Mouse (Mus musculus): Measurements from ENCODE around the gene Calcrl.
"Not testable (repeated sequence)": the region's sequence is repeated elsewhere in the genome, so short reads cannot be mapped to it uniquely, and the experiment has no call there.

The Calcrl gene

DNA sequence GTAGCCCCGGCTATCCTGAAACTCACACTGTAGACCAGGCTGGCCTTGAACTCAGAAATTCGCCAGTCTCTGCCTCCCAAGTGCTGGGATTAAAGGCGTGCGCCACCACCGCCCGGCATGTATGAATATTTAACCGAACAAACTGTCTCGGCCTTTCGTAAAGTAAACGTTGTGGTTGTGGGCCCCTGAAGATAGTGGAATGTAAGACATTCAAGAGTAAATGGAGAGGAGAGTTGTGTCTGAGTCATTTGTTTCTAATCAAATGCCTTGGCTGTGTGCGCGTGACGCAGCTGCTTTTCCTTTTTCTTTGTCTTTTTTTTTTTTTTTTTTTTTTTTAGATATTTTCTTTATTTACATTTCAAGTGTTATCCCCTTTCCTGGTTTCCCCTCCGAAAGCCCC, 36.7 kb downstream of the Calcrl start:
- DNase-seq (ENCODE audit: low spot score) = not testable (repeated sequence)

DNA sequence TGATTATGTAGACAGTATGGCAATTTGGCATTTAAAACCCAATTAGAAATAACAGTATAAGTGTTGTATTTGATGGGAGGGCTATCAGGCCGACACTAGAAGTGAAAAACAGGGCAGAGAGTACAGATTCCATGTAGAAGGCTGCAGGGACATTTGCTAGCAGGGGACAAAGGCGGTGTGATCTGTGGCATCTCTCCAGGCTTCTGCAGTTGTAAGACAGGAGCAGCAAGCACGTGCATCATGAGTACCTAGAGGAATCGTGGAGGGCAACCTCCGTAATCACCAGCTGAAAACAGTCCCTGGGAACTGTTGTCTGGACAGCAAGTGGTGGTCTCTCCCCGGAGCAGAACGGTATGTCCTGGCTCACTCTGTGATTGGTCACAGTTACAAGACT, 37.2 kb downstream of the Calcrl start:
- no peak for DNase-seq (ENCODE audit: low spot score)

- DNase-seq (ENCODE audit: low spot score) = no peak
Measured at GRCm38 (mm10) chr2:84387394-84388022, 37.7 kb downstream of the Calcrl start.

DNA sequence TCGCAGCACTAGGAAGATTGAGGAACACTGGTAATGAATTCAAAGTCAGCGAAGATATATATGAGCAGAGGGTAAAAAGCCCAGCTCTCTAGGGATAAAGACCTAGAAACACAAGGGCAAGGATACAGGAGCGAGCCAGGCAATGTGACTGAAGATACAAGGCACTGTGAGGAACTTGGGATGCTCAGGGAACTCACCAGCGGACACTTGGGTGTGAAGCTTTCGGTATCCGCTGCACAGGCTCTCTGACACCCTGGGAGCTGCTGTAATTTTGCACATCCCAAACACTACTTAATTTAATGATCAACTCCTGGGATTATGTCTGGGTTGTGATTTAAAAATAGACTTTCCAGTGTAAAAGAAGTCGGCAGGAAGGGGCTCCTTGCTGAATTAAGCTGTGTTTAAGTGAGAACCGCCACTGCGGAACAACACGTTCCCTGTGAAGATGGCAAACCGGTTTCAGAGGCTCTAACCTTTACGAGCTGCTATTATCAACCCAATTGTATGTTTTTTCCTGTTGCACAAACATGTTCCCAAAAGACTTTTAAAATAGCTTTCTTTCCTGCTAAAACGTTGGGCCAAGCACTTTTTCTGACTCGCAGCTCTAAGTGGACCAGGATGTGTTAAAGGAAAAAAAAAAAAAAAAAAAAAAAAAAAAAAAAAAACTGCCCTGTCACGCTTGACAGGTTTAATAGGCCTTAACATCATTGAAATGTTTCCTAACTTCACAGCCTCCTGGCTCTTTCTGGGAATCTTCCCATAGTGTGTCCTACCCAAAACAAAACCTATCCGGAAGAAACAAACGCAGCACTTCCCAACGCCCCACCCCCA, 38.4 kb downstream of the Calcrl start:
- DNase-seq (ENCODE audit: low spot score) = no peak

DNA sequence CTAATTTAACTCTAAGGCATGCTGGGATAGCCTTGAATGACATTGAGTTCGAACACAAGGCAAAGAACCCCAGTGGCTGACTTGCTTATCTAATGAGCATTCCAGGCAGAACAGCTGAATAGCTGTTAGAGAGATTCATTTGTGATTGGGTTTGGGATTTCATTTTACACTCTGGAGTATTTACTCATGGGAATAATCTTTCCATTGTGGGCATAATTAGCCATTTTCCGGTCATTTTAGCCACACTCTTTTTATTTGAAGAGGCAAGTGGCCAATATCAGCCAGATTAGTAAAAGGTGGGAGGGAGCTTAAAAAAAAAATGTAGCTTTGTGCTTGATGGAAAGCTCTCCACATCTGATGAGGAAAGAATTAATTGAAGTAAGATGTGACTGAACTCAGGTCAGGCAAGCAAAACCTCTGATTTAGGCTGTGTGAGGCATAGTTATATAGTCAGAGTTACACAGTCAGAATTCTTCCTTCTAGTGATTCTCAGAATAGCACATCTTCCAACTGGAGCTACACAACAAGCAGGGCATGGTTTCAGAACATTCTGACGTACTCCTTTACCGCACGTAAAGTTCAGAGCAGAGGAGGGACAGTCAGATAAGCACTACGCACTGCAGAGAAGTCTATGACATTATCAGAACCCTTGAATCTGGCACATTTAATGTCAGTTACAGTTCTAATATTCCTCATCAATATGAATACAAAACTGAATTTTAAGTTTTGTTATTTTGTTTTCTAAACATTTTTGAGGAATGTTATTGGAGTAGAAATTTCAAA, 40.1 kb downstream of the Calcrl start:
- DNase-seq (ENCODE audit: low spot score) = no peak

DNA sequence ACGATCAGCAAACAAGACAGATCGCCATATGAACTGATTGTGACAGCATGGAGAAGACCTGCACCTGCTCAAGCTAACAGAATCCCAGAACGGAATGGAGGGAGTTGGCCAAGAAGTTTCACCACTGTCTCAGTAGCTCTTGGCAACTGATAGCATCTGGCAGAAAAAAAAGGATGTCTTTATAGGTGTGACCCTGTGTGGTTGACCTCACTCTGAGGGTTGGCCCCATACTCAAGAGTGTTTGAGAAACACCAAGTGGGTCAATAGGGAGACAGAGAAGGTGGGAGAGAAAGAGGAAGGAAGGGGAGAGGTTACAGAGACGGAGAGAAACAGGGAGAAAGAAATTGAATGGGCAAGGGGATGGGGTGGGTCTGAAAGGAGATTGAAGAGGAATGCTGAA, 41.4 kb downstream of the Calcrl start:
- no peak for DNase-seq (ENCODE audit: low spot score)

DNA sequence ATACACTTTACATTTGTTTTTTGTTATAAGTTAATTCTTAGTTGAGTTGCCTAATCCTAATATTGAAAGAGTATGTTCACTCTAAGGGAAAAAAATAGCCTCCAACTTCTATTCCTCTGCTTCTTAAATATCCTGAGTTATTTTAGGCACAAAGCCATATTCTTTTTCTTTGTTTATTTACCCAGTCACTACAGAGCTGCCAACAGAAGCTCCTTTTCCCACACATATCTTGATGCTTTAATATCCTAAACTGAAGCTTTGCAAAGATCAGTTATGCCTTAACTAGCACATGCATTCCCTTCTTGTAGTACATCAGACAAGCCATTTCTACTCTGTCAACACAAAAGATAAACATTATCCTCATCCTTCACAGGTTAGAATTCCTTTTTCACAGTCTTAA, 42.7 kb downstream of the Calcrl start:
- no peak for DNase-seq (ENCODE audit: low spot score)

DNA sequence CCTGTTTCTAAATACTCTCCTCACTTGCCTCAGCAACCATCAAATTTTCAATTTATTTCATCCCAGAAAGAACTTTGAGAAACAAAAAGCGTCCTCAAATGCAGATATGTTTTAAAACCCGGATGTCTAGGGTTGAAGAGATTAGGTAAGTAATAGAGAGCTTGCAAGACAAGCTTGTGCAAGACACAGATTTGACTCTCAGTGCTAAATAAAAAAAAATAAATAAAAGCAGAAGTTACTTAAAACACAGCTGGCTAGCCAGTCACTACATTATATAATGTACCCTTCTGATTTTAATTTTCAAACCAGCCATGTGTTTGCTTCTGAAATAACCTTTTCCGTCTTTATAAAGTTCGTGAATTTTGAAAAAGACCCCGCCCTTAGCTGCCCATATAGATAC, 43.2 kb downstream of the Calcrl start:
- DNase-seq (ENCODE audit: low spot score) = no peak

- DNase-seq (ENCODE audit: low spot score) = no peak
Measured at GRCm38 (mm10) chr2:84380816-84381215, 44.4 kb downstream of the Calcrl start.

DNA sequence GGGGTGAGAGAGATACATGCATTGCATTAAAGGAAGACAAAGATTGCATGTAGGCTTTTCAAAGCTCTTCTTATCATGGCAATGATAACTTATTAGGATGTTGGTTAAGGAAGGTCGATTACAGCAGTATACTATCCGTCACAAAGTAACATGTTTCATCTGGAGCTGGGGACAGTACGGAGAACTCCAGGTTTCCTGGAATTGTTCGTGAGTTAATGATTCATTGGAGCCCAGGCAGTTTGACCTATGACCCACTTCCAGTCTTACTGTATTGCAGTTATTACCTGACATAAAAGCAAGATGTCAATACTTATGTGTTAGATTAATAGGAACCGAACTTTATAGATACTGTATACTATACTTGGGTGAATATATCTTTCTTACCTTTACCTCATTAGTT, 46.5 kb downstream of the Calcrl start:
- DNase-seq (ENCODE audit: low spot score) = no peak

- no peak for DNase-seq (ENCODE audit: low spot score)
Measured at GRCm38 (mm10) chr2:84369256-84369655, 56.0 kb downstream of the Calcrl start.

- DNase-seq (ENCODE audit: low spot score) = no peak
Measured at GRCm38 (mm10) chr2:84366742-84367141, 58.5 kb downstream of the Calcrl start.

- DNase-seq (ENCODE audit: low spot score) = no peak
Measured at GRCm38 (mm10) chr2:84365266-84365665, 59.9 kb downstream of the Calcrl start.

DNA sequence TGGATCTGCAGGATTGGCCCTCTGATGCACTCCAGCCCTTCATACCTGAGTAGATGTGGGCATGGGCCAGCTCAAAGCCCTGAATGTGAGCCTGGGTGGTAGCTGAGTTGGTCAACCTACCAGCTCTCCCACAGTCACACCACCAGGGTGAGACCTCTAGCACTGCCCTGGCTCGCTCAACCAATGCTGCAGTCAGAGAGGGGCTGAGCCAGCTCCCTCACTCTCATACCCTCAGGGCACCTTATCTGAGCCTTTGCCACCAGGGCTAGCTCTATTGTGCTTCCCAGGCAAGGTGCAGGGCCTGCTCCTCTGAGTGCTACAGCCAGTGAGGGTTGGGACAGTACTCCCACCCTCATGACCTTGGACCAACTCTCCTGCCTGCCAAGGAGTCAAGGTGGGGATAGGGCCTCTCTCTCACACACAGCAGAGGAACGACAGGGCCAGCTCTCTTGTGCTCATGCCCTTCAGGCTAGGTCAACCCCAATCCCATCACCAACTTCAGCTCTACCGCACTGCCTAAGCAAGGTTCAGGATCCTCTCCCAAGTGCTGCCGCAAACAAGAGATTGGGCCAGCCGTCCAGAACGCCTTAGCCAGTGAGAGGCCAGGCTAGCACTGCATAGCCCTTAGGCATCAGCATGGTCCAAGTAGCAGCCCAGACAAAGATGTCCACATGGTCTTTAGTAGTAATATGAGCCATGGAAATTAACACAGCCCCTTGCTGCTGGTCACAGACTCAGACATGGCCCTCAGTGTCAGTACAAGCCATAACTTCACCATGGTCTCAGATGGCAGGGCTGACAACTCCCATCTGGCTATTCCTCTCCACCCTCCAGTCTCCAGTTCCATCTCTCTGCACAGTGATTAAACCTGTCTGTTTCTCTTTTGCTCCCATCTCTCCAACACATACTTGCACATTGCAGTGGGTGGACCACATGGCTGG, 62.2 kb downstream of the Calcrl start:
- no peak for DNase-seq (ENCODE audit: low spot score)

DNA sequence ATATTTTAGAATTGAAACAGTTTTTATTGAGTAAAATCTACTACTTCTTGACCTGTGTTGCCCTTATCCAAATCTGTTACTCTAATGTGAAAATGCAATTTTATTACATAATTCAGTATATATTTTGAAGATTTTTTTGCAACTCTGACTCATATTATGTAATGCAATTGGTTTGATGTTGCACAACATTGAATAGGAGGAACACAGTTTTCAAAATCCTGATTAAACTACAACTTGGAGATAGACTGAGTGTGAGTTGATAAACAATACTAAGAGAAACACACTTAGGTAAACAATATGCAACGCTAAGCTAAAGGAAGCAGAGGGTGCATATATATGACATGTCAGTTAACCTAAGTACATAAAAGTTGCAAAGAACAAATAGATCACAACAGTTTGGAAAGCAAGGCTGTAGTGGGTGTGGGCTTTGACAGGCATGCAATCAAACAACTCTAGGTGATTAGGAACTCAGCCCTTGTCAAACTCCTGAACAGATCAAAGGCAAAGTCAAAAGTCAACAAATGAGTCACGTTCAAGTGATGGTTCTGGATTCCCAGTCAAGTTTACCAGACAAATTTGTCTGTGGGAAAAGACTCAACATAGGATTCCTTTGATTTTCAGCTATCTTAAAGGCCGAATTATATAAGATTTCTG, 66.4 kb downstream of the Calcrl start:
- no peak for DNase-seq (ENCODE audit: low spot score)

DNA sequence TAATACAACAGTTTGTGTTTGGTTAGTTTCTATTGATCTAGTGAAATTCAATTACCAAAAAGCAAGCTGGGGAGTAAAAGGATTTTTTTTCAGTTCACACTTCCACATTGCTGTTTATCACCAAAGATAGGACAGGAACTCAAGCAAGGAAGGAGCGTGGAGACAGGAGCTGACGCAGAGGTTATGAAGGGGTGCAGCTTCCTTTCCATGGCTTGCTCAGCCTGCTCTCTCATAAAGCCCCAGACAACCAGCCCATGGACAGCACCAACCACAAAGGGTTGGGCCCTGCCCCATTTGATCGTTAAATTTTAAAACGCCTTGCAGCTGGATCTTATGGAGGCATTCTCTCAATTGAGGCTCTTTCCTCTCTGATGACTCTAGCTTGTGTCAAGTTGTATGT, 69.9 kb downstream of the Calcrl start:
- DNase-seq (ENCODE audit: low spot score) = no peak

DNA sequence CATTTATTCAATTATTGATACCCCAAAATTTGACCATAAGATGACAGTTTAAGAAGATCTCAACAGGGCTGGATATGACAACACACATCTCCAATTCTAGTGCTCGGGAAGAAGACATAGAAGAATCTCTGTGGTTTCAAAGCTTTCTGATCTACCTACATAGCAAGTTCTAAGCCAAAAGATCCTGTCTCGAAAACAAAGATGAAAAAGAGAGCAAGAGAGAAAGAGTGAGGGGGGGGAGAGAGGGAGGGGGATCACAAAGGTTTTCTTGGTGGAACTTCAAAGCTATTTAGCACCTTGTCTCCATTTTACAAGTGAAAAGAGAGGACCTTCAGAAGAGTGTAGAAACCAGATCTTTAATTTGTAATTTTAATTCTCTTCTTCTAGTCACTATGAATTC, 77.8 kb downstream of the Calcrl start:
- no peak for DNase-seq (ENCODE audit: low spot score)

DNA sequence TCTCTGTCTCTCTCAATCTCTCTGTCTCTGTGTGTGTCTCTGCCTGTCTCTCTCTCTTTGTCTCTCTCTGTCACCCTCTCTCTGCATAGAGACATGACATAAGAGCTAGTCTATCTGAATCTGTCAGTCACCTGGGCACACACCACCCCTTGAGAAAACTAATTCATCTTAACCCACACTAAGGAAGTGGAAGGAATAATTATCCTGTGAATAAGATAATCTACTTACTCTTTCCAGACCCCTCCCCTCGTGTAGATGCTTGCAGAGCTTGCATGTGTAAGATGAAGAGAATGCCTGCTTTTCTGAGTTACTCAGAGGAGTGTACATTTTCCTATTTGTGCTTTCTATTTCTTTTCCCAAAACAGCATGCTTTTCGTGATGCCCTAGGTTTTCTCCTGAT, 81.5 kb downstream of the Calcrl start:
- DNase-seq (ENCODE audit: low spot score) = no peak

DNA sequence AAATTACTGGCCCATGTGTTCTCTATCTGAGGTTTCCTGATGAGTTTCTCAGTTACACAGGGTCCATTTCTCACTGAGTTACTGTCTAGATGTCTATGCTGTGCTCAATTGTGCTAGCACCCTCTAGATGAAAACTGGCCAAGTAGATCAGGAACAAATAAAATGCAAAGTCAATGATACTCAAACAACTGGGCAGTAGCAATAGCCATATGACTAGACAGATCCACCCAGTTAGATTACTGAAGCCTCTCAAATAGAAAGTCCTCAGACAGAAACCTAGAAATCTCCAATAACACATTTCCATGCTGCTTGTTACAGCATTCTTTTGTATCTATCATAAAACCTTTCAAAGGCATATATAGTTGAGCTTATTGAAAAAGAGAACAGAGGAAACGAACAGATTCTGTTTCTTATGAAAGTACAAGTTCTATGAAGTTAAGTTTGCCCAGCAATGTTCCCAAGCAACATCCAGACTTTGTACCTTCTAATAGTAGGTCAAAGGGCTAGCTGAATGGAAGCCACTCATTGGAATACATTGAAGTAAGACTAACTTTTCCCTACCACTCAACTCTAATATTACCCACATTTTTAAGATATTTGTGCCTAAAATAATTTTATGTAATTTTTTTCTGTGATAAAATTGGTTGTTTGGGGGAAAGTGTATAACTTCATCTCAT, 87.3 kb downstream of the Calcrl start:
- no peak for DNase-seq (ENCODE audit: low spot score)

DNA sequence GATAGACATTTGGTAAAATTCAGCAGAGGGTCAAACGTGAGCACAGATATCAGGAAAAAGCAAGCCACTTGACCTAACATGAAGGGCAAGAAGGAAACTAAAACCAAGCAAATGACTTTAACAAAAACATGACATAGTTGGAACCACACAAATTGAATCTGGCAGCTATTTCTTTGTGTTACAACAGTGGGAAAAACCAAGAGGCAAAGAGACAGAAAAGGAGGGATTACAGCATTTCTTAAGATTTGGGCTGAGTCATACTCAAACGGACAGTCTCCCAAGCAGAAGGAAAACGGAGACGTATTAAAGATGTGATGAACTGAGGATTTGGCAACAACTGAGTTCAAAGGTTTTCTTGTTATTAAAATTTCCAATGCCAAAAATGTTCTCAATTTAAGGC, 88.9 kb downstream of the Calcrl start:
- no peak for DNase-seq (ENCODE audit: low spot score)

All from c-Kit-positive CD71-positive TER-119-positive erythroid progenitor cells, embryonic 14.5 days (primary cell).